ENCODE assay signal across 8 mouse cellular contexts in genomic region chr12:52700697-52701191, GRCm38 (mm10). TPM values are rescaled to one million over a fixed set of nuclear protein-coding genes. Genes with fewer than 3 reads are reported as not detected.
DNase-seq lines count a peak whose midpoint lies in the region; ATAC-seq lines count a peak whose summit lies in the region.

No protein-coding gene starts in this region.

- no peak for ATAC-seq in heart, embryonic 13.5 days (ENCODE audit: extremely low read depth, insufficient number of reproducible peaks, low FRiP score, low TSS enrichment)
- no peak; the same call in 1 of the 2 replicates for ATAC-seq in embryonic facial prominence, embryonic 11.5 days (replicated peaks; ENCODE audit: insufficient number of reproducible peaks, low FRiP score, low TSS enrichment, low read depth)

- DNase-seq in heart, adult 9 months (ENCODE audit: low spot score in 2 of 2): no peak
- peak; percentile 47 for DNase-seq in MN1 (ENCODE audit: low spot score)
- DNase-seq in embryonic facial prominence, embryonic 11.5 days (ENCODE audit: low spot score): peak; percentile 36
- DNase-seq in limb, embryonic 10.5 days (ENCODE audit: low spot score): peak; percentile 50
- peak; percentile 57 for DNase-seq in retina, embryonic 14.5 days (ENCODE audit: low spot score)
- DNase-seq in left cerebral cortex, adult 11 months (ENCODE audit: low spot score): no peak
- DNase-seq in urinary bladder, adult 2 months (ENCODE audit: low spot score): no peak

- WGBS in heart, embryonic 13.5 days: 53% methylated on average over 15 of the region's 15 CpGs
- WGBS in embryonic facial prominence, embryonic 11.5 days: 29% methylated on average over 15 of the region's 15 CpGs
- WGBS in limb, embryonic 10.5 days: 30% methylated on average over 15 of the region's 15 CpGs

- no peaks in the 10 kb centered on the region for H3K27me3 ChIP-seq in heart, embryonic 13.5 days (replicated peaks)
- no peaks in the 10 kb centered on the region for H3K27me3 ChIP-seq in embryonic facial prominence, embryonic 11.5 days (ENCODE audit: control insufficient read depth, insufficient read depth, low read length)
- no peaks in the 10 kb centered on the region for H3K27me3 ChIP-seq in limb, embryonic 10.5 days (ENCODE audit: low read depth, poor library complexity, severe bottlenecking)

- H3K27ac ChIP-seq in heart, embryonic 13.5 days (replicated peaks): no peak overlapping the region
- peak overlapping the region; percentile 28; the same call in 1 of the 2 replicates for H3K27ac ChIP-seq in embryonic facial prominence, embryonic 11.5 days (replicated peaks; ENCODE audit: low read depth, low read length)
- peak overlapping the region; percentile 85 for H3K27ac ChIP-seq in limb, embryonic 10.5 days

- peaks cover 18% of the 10 kb centered on the region for H3K4me1 ChIP-seq in heart, embryonic 13.5 days
- H3K4me1 ChIP-seq in embryonic facial prominence, embryonic 11.5 days (ENCODE audit: control insufficient read depth, insufficient read depth, low read length): peaks cover 3% of the 10 kb centered on the region; the same call in 1 of the 2 replicates
- peaks cover 48% of the 10 kb centered on the region for H3K4me1 ChIP-seq in limb, embryonic 10.5 days

- no peaks in the 10 kb centered on the region for H3K36me3 ChIP-seq in heart, embryonic 13.5 days
- H3K36me3 ChIP-seq in embryonic facial prominence, embryonic 11.5 days (replicated peaks; ENCODE audit: control insufficient read depth, insufficient read depth, low read depth, low read length): no peaks in the 10 kb centered on the region
- no peaks in the 10 kb centered on the region for H3K36me3 ChIP-seq in limb, embryonic 10.5 days

- H3K4me3 ChIP-seq in heart, embryonic 13.5 days: peak overlapping the region; percentile 25
- H3K4me3 ChIP-seq in embryonic facial prominence, embryonic 11.5 days (ENCODE audit: low read depth, low read length): peak overlapping the region; percentile 24
- peak overlapping the region; percentile 40 for H3K4me3 ChIP-seq in limb, embryonic 10.5 days

- peak overlapping the region; percentile 53 for H3K9ac ChIP-seq in heart, embryonic 13.5 days
- peak overlapping the region; percentile 50 for H3K9ac ChIP-seq in embryonic facial prominence, embryonic 11.5 days (replicated peaks; ENCODE audit: low read length)

- H3K9me3 ChIP-seq in heart, embryonic 13.5 days: no peaks in the 10 kb centered on the region
- no peaks in the 10 kb centered on the region for H3K9me3 ChIP-seq in embryonic facial prominence, embryonic 11.5 days (replicated peaks; ENCODE audit: control insufficient read depth, low read length)
- no peaks in the 10 kb centered on the region for H3K9me3 ChIP-seq in limb, embryonic 10.5 days (replicated peaks)

- H3K4me2 ChIP-seq in heart, embryonic 13.5 days: peak overlapping the region; percentile 62
- peak overlapping the region; percentile 42 for H3K4me2 ChIP-seq in embryonic facial prominence, embryonic 11.5 days (ENCODE audit: low read depth, low read length)

RNA-seq across cellular contexts. Expression of gene Akap6, which starts 1.6 kb away (rescaled TPM):
- 6.1 and 6.9 TPM in 2 replicates for polyA plus RNA-seq in heart, embryonic 13.5 days (2015; fragmentation: Nextera tagmentation; extraction: Ambion mirVana)
- polyA plus RNA-seq in embryonic facial prominence, embryonic 11.5 days (2014; fragmentation: Nextera tagmentation; extraction: Ambion mirVana): 4.5 and 5.2 TPM in 2 replicates
- 0.18 and 0.26 TPM in 2 replicates for polyA plus RNA-seq in limb, embryonic 10.5 days (2016; fragmentation: Nextera tagmentation; extraction: Ambion mirVana)
- polyA plus RNA-seq in urinary bladder, adult 2 months (2012; rRNA removed): 4.1 and 6.3 TPM in 2 replicates

Comparison
In these comparisons a context has a peak if more than half of its experiments do, and no peak if none do; other contexts are left out.
1. DNase-seq: peak in MN1 (single experiment), embryonic facial prominence, embryonic 11.5 days (single experiment), limb, embryonic 10.5 days (single experiment) and retina, embryonic 14.5 days (single experiment); none in heart, adult 9 months (0 of 2), left cerebral cortex, adult 11 months (single experiment) and urinary bladder, adult 2 months (single experiment).
2. Peak in every context shown above with its lines, with median percentiles within 50 percentile points of each other: H3K4me3 ChIP-seq.